In genomic region chr2:125452369-125453097, GRCm38 (mm10) we compare ENCODE assay signal across 13 mouse cellular contexts. TPM values are rescaled to one million over a fixed set of nuclear protein-coding genes. Genes with fewer than 3 reads are reported as not detected.
A peak's percentile ranks its signal among the peaks of the same experiment; 100 is the strongest.
DNase-seq lines count a peak whose midpoint lies in the region; ATAC-seq lines count a peak whose summit lies in the region.
"Had no signal": no experiment of that assay in that cellular context is flagged by ENCODE, and none has a peak within 500 bp of the region (broad histone marks: within the 10 kb centered on the region; RNA-seq: fewer than 3 reads in every experiment).

No protein-coding gene starts in this region.

- 43% methylated on average over 6 of the region's 6 CpGs for WGBS in heart, embryonic 14.5 days
- 34% methylated on average over 6 of the region's 6 CpGs for WGBS in embryonic facial prominence, embryonic 14.5 days
- WGBS in midbrain, embryonic 11.5 days = 29% methylated on average over 6 of the region's 6 CpGs

- peaks cover 6 to 9% of the 10 kb centered on the region in 2 experiments; a peak in 3 of 4 replicates for H3K4me1 ChIP-seq in heart, embryonic 14.5 days (ENCODE audit: control insufficient read depth in 2 of 2, insufficient read depth in 2 of 2, low read length in 2 of 2)
- peaks cover 17% of the 10 kb centered on the region for H3K4me1 ChIP-seq in embryonic facial prominence, embryonic 14.5 days (ENCODE audit: control insufficient read depth, insufficient read depth, low read length)
- H3K4me1 ChIP-seq in midbrain, embryonic 11.5 days (ENCODE audit: control insufficient read depth, insufficient read depth, low read length) = peaks cover 6% of the 10 kb centered on the region
- H3K4me1 ChIP-seq: liver, embryonic 13.5 days; neural tube, embryonic 15.5 days had no signal

- peak; percentile 80 for ATAC-seq in heart, embryonic 14.5 days (ENCODE audit: insufficient number of reproducible peaks, insufficient read depth, low FRiP score, low read depth)
- ATAC-seq in embryonic facial prominence, embryonic 14.5 days (ENCODE audit: low read depth) = peak; percentile 47; the same call in 1 of the 2 replicates
- ATAC-seq in midbrain, embryonic 11.5 days (ENCODE audit: low FRiP score) = peak; percentile 46
- ATAC-seq: intestine, postnatal 0 days had no signal

- H3K4me2 ChIP-seq in heart, embryonic 14.5 days (ENCODE audit: low read length) = no peak overlapping the region
- no peak overlapping the region for H3K4me2 ChIP-seq in embryonic facial prominence, embryonic 14.5 days (ENCODE audit: low read depth, low read length)
- no peak overlapping the region for H3K4me2 ChIP-seq in midbrain, embryonic 11.5 days
- H3K4me2 ChIP-seq: liver, embryonic 13.5 days; neural tube, embryonic 15.5 days had no signal

- DNase-seq in embryo, embryonic 10.5 days (ENCODE audit: low spot score) = peak; percentile 15
- DNase-seq in embryo, embryonic 9.5 days (ENCODE audit: extremely low spot score) = no peak
- no peak for DNase-seq in heart, postnatal 25 days (ENCODE audit: low spot score)
- peak; percentile 54 for DNase-seq in embryonic facial prominence, embryonic 14.5 days (ENCODE audit: low spot score)
- no peak for DNase-seq in midbrain, embryonic 11.5 days (ENCODE audit: low spot score, missing footprints)
- no peak for DNase-seq in urinary bladder, adult 18-20 months (ENCODE audit: low spot score in 2 of 2)
- DNase-seq in cerebellum, adult 11 months = no peak
- DNase-seq: cerebellum, adult 8-10 months; gastrocnemius, postnatal 14 days; liver, embryonic 13.5 days had no signal

- H3K9ac ChIP-seq in heart, embryonic 14.5 days (ENCODE audit: low read length) = no peak overlapping the region
- no peak overlapping the region for H3K9ac ChIP-seq in embryonic facial prominence, embryonic 14.5 days (ENCODE audit: low read depth, low read length)
- H3K9ac ChIP-seq in midbrain, embryonic 11.5 days (ENCODE audit: low read length) = no peak overlapping the region
- H3K9ac ChIP-seq: liver, embryonic 13.5 days; neural tube, embryonic 15.5 days had no signal

- intact Hi-C loops in heart, postnatal 25 days (cut with DNase I) = loop anchor here (5.0 kb wide), 1 partner anchor 40 kb away; no protein-coding TSS in a partner anchor

- H3K27ac ChIP-seq in heart, embryonic 14.5 days (replicated peaks in 1 of 2; ENCODE audit: control insufficient read depth in 1 of 2, insufficient read depth in 1 of 2, low read depth in 2 of 2, low read length in 2 of 2) = peak overlapping the region; percentile 72
- H3K27ac ChIP-seq in embryonic facial prominence, embryonic 14.5 days (replicated peaks; ENCODE audit: low read depth, low read length) = peak overlapping the region; percentile 65; the same call in 1 of the 2 replicates
- no peak overlapping the region for H3K27ac ChIP-seq in midbrain, embryonic 11.5 days (ENCODE audit: low read depth, low read length)
- H3K27ac ChIP-seq: liver, embryonic 13.5 days; neural tube, embryonic 15.5 days had no signal

- no peaks in the 10 kb centered on the region for H3K9me3 ChIP-seq in heart, embryonic 14.5 days (ENCODE audit: control insufficient read depth, low read length)
- no peaks in the 10 kb centered on the region for H3K9me3 ChIP-seq in embryonic facial prominence, embryonic 14.5 days (ENCODE audit: control insufficient read depth, low read length)
- no peaks in the 10 kb centered on the region for H3K9me3 ChIP-seq in midbrain, embryonic 11.5 days (ENCODE audit: control insufficient read depth, low read length)
- H3K9me3 ChIP-seq: liver, embryonic 13.5 days; neural tube, embryonic 15.5 days had no signal

- H3K36me3 ChIP-seq in heart, embryonic 14.5 days (ENCODE audit: control insufficient read depth, insufficient read depth, low read length) = no peaks in the 10 kb centered on the region
- H3K36me3 ChIP-seq in embryonic facial prominence, embryonic 14.5 days (ENCODE audit: control insufficient read depth, insufficient read depth, low read length) = no peaks in the 10 kb centered on the region
- H3K36me3 ChIP-seq in midbrain, embryonic 11.5 days (ENCODE audit: control insufficient read depth, insufficient read depth, low read length) = no peaks in the 10 kb centered on the region
- H3K36me3 ChIP-seq: liver, embryonic 13.5 days; neural tube, embryonic 15.5 days had no signal

- no peaks in the 10 kb centered on the region for H3K27me3 ChIP-seq in heart, embryonic 14.5 days (ENCODE audit: control insufficient read depth, insufficient read depth, low read length)
- no peaks in the 10 kb centered on the region for H3K27me3 ChIP-seq in embryonic facial prominence, embryonic 14.5 days (replicated peaks; ENCODE audit: control insufficient read depth, insufficient read depth, low read length)
- H3K27me3 ChIP-seq in midbrain, embryonic 11.5 days (ENCODE audit: control insufficient read depth, insufficient read depth, low read length) = no peaks in the 10 kb centered on the region
- H3K27me3 ChIP-seq: liver, embryonic 13.5 days; neural tube, embryonic 15.5 days had no signal

- H3K4me3 ChIP-seq in heart, embryonic 14.5 days (ENCODE audit: control insufficient read depth in 1 of 2, insufficient read depth in 1 of 2, low read depth in 1 of 2, low read length in 2 of 2) = no peak overlapping the region
- H3K4me3 ChIP-seq in embryonic facial prominence, embryonic 14.5 days (ENCODE audit: low read depth, low read length) = no peak overlapping the region
- no peak overlapping the region for H3K4me3 ChIP-seq in midbrain, embryonic 11.5 days (ENCODE audit: low read depth, low read length)
- H3K4me3 ChIP-seq: liver, embryonic 13.5 days; neural tube, embryonic 15.5 days had no signal

RNA-seq across cellular contexts. Expression of gene Gm9913, which starts 52.4 kb away (rescaled TPM):
- 0.36 and 0.49 TPM in 2 replicates for polyA plus RNA-seq in heart, embryonic 14.5 days (2014; fragmentation: Nextera tagmentation; extraction: Ambion mirVana)
- under 1 TPM; 0.08 to 0.42 TPM for total RNA-seq in heart, postnatal 25 days (2021)
- polyA plus RNA-seq in embryonic facial prominence, embryonic 14.5 days (2014; fragmentation: Nextera tagmentation; extraction: Ambion mirVana) = 0.31 and 0.60 TPM in 2 replicates
- polyA plus RNA-seq in midbrain, embryonic 11.5 days (2014; fragmentation: Nextera tagmentation; extraction: Ambion mirVana) = 0.22 TPM in 1 of 2 replicates, not detected in the other
- polyA plus RNA-seq: liver, embryonic 13.5 days had no signal

RNA-seq across cellular contexts. Expression of gene Fbn1, which starts 55.3 kb away (rescaled TPM):
- 28.9 and 33.6 TPM in 2 replicates for polyA plus RNA-seq in heart, embryonic 14.5 days (2014; fragmentation: Nextera tagmentation; extraction: Ambion mirVana)
- total RNA-seq in heart, postnatal 25 days (2021) = 10 to 100 TPM; 74.5 to 83.0 TPM
- polyA plus RNA-seq in embryonic facial prominence, embryonic 14.5 days (2014; fragmentation: Nextera tagmentation; extraction: Ambion mirVana) = 61.0 and 61.1 TPM in 2 replicates
- polyA plus RNA-seq in midbrain, embryonic 11.5 days (2014; fragmentation: Nextera tagmentation; extraction: Ambion mirVana) = 9.0 and 9.1 TPM in 2 replicates

Comparison
In these comparisons a context has a peak if more than half of its experiments do, and no peak if none do; other contexts are left out.
1. DNase-seq: peak in embryo, embryonic 10.5 days (single experiment) and embryonic facial prominence, embryonic 14.5 days (single experiment); none in embryo, embryonic 9.5 days (single experiment), heart, postnatal 25 days (single experiment), midbrain, embryonic 11.5 days (single experiment), urinary bladder, adult 18-20 months (0 of 2) and cerebellum, adult 11 months (single experiment).
2. Peak in every context shown above with its lines, with median percentiles within 50 percentile points of each other: ATAC-seq.